Comparison of ENCODE assay signal across 8 mouse cellular contexts in genomic region chr11:103411301-103411700, GRCm38 (mm10). TPM values are rescaled to one million over a fixed set of nuclear protein-coding genes. Genes with fewer than 3 reads are reported as not detected.
A peak's percentile ranks its signal among the peaks of the same experiment; 100 is the strongest.
DNase-seq lines count a peak whose midpoint lies in the region; ATAC-seq and TF ChIP-seq lines count a peak whose summit lies in the region.

No protein-coding gene starts in this region.

- no peaks in the 10 kb centered on the region for H3K4me1 ChIP-seq in kidney, postnatal 0 days (replicated peaks; ENCODE audit: insufficient read depth, low read length)
- peaks cover 12% of the 10 kb centered on the region for H3K4me1 ChIP-seq in brown adipose tissue, adult 24 weeks (ENCODE audit: control insufficient read depth, insufficient read depth, insufficient read length, low read length)
- H3K4me1 ChIP-seq in intestine, embryonic 14.5 days (replicated peaks; ENCODE audit: control insufficient read depth, insufficient read depth, low read length) = no peaks in the 10 kb centered on the region; the same call in 1 of the 2 replicates

- no peak for ATAC-seq in kidney, postnatal 0 days (replicated peaks; ENCODE audit: low FRiP score, low read depth)
- no peak for ATAC-seq in intestine, embryonic 14.5 days (replicated peaks; ENCODE audit: low FRiP score, low TSS enrichment, low read depth)

- H3ac ChIP-seq in myocyte (ENCODE audit: control insufficient read depth, insufficient read length) = no peak overlapping the region

- H3K27me3 ChIP-seq in kidney, postnatal 0 days (ENCODE audit: insufficient read depth, low read length) = no peaks in the 10 kb centered on the region
- H3K27me3 ChIP-seq in intestine, embryonic 14.5 days (replicated peaks; ENCODE audit: control insufficient read depth, insufficient read depth, low read length) = no peaks in the 10 kb centered on the region
- H3K27me3 ChIP-seq in myocyte (ENCODE audit: control insufficient read depth, insufficient read depth, insufficient read length) = peaks cover 4% of the 10 kb centered on the region

- H3K79me2 ChIP-seq in myocyte (ENCODE audit: control insufficient read depth, insufficient read depth) = peaks cover 22% of the 10 kb centered on the region

- peak overlapping the region; percentile 95 for H3K4me2 ChIP-seq in kidney, postnatal 0 days (ENCODE audit: low read length)
- H3K4me2 ChIP-seq in intestine, embryonic 14.5 days (ENCODE audit: low read length) = peak overlapping the region; percentile 75
- H3K4me2 ChIP-seq in myocyte (ENCODE audit: low read depth) = peak overlapping the region; percentile 95

- no peak overlapping the region for H3K9ac ChIP-seq in kidney, postnatal 0 days (ENCODE audit: low read depth, low read length)
- no peak overlapping the region for H3K9ac ChIP-seq in intestine, embryonic 14.5 days (ENCODE audit: low read length)

- no peaks in the 10 kb centered on the region for H3K9me3 ChIP-seq in kidney, postnatal 0 days (replicated peaks; ENCODE audit: low read length)
- no peaks in the 10 kb centered on the region for H3K9me3 ChIP-seq in intestine, embryonic 14.5 days (ENCODE audit: control insufficient read depth, low read length)

- WGBS in kidney, postnatal 0 days = 61% methylated on average over 1 of the region's 1 CpGs
- WGBS in intestine, embryonic 14.5 days = 64% methylated on average over 1 of the region's 1 CpGs

- no peak for TF ChIP-seq CTCF in kidney, postnatal 0 days (IDR thresholded peaks at IDR 0.05; ENCODE audit: low read depth)

- DNase-seq in kidney, postnatal 0 days (ENCODE audit: low spot score) = no peak
- no peak for DNase-seq in kidney, adult 11 months
- no peak for DNase-seq in intestine, embryonic 14.5 days (ENCODE audit: low spot score)
- DNase-seq in layer of hippocampus, adult 11-12 months (ENCODE audit: low spot score) = no peak
- DNase-seq in urinary bladder, postnatal 36 days (ENCODE audit: low spot score in 2 of 2) = no peak
- DNase-seq in T-cell, adult 2 months (ENCODE audit: low spot score) = no peak

- H3K27ac ChIP-seq in kidney, postnatal 0 days = no peak overlapping the region
- H3K27ac ChIP-seq in brown adipose tissue, adult 24 weeks (replicated peaks; ENCODE audit: low read depth, low read length) = peak overlapping the region; percentile 15; the same call in 1 of the 2 replicates
- no peak overlapping the region for H3K27ac ChIP-seq in intestine, embryonic 14.5 days (ENCODE audit: low read depth)

- TF ChIP-seq POLR2A in myocyte (IDR thresholded peaks at IDR 0.05; ENCODE audit: insufficient read length, low read depth) = no peak

- H3K4me3 ChIP-seq in kidney, postnatal 0 days (replicated peaks; ENCODE audit: low read depth, low read length) = peak overlapping the region; percentile 78; the same call in 1 of the 2 replicates
- peak overlapping the region; percentile 17; the same call in 1 of the 2 replicates for H3K4me3 ChIP-seq in brown adipose tissue, adult 24 weeks (ENCODE audit: insufficient read depth, low read depth, low read length)
- no peak overlapping the region; the same call in 1 of the 2 replicates for H3K4me3 ChIP-seq in intestine, embryonic 14.5 days (ENCODE audit: low read depth, low read length)
- peak overlapping the region; percentile 72 for H3K4me3 ChIP-seq in myocyte

- H3K36me3 ChIP-seq in kidney, postnatal 0 days (ENCODE audit: insufficient read depth, low read length) = no peaks in the 10 kb centered on the region
- no peaks in the 10 kb centered on the region for H3K36me3 ChIP-seq in intestine, embryonic 14.5 days (ENCODE audit: control insufficient read depth, insufficient read depth, low read length)
- H3K36me3 ChIP-seq in myocyte (ENCODE audit: control insufficient read depth, insufficient read depth) = no peaks in the 10 kb centered on the region

TF ChIP-seq in myocyte, 11 proteins besides CTCF, POLR2A, EP300 and RAD21:
- TF ChIP-seq SRF (IDR thresholded peaks at IDR 0.05; ENCODE audit: control insufficient read depth, insufficient read length, low read depth) (no peak), TCF3 (IDR thresholded peaks at IDR 0.05; ENCODE audit: insufficient read length, low read depth) (no peak), MYOG (IDR thresholded peaks at IDR 0.05; ENCODE audit: control insufficient read depth in 1 of 3, insufficient read depth in 1 of 3, insufficient read length in 2 of 3, low read depth in 2 of 3) (no peak), E2F4 (IDR thresholded peaks at IDR 0.05; ENCODE audit: insufficient read depth) (no peak), USF1 (IDR thresholded peaks at IDR 0.05; ENCODE audit: low read depth) (no peak), POLR2AphosphoS2 (IDR thresholded peaks at IDR 0.05; ENCODE audit: insufficient read length, low read depth) (no peak), MYOD1 (IDR thresholded peaks at IDR 0.05; ENCODE audit: control insufficient read depth in 1 of 3, insufficient read length in 2 of 3, low read depth in 2 of 3) (no peak), CEBPB (IDR thresholded peaks at IDR 0.05; ENCODE audit: insufficient read depth, poor library complexity, severe bottlenecking) (no peak), REST (IDR thresholded peaks at IDR 0.05; ENCODE audit: insufficient read depth, insufficient read length) (no peak), TCF12 (IDR thresholded peaks at IDR 0.05; ENCODE audit: insufficient read depth, poor library complexity, severe bottlenecking) (no peak), MAX (IDR thresholded peaks at IDR 0.05; ENCODE audit: low read depth) (no peak)
TF ChIP-seq in myocyte: peak in this region for 0.

RNA-seq across cellular contexts. Expression of gene Plekhm1, which starts 1.2 kb away (rescaled TPM):
- polyA plus RNA-seq in kidney, postnatal 0 days (2015; fragmentation: Nextera tagmentation; extraction: Ambion mirVana) = 5.4 and 6.1 TPM in 2 replicates
- polyA plus RNA-seq in brown adipose tissue, adult 24 weeks (2012; ENCODE audit: insufficient read depth, insufficient read length, missing spikeins) = 13.4 and 14.6 TPM in 2 replicates
- 7.2 and 8.5 TPM in 2 replicates for polyA plus RNA-seq in intestine, embryonic 14.5 days (2014; fragmentation: Nextera tagmentation; extraction: Ambion mirVana)
- 12.2 TPM for polyA plus RNA-seq in myocyte (2012; fragmentation: generic; extraction: Trizol)

RNA-seq across cellular contexts. Expression of gene Arhgap27, which starts 47.8 kb away (rescaled TPM):
- 15.9 and 16.6 TPM in 2 replicates for polyA plus RNA-seq in kidney, postnatal 0 days (2015; fragmentation: Nextera tagmentation; extraction: Ambion mirVana)
- polyA plus RNA-seq in brown adipose tissue, adult 24 weeks (2012; ENCODE audit: insufficient read depth, insufficient read length, missing spikeins) = 3.8 and 6.9 TPM in 2 replicates
- polyA plus RNA-seq in intestine, embryonic 14.5 days (2014; fragmentation: Nextera tagmentation; extraction: Ambion mirVana) = 23.8 and 24.8 TPM in 2 replicates
- 0.31 TPM for polyA plus RNA-seq in myocyte (2012; fragmentation: generic; extraction: Trizol)
